Mouse (Mus musculus) megakaryocyte, embryonic 14.5 days (primary cell): ENCODE data around the gene Sh3rf1.

ENCODE experiments used
- FLI1 ChIP-seq: IDR thresholded peaks from 2 replicates; pipeline ENCODE4 v1.6.1; 2012; ENCODE audit warnings: low read length, inconsistent platforms, mixed read lengths
- GATA1 ChIP-seq: IDR thresholded peaks from 3 replicates; pipeline ENCODE4 v1.6.1; 2012; ENCODE audit warnings: mixed read lengths, low read length, inconsistent platforms, borderline replicate concordance

GRCm38 (mm10) chr8:61321780-61322179 lies 98.1 kb downstream of the Sh3rf1 start:
- TF ChIP-seq GATA1 = no peak
- TF ChIP-seq FLI1 = no peak
